Mouse (Mus musculus) liver, embryonic 14.5 days (tissue): ENCODE measurements around the gene Ift52. TPM values are rescaled to one million over a fixed set of nuclear protein-coding genes. Genes with fewer than 3 reads are reported as not detected.
"Not testable (repeated sequence)": the region's sequence is repeated elsewhere in the genome, so short reads cannot be mapped to it uniquely, and the experiment has no call there.

ENCODE experiments used
- ATAC-seq: fragments of 200-750 bp; cut with Nextera tagmentation; 2 replicates; pipeline ENCODE4 v1.8.0; 2017; ENCODE audit warnings: moderate number of reproducible peaks, mild to moderate bottlenecking, moderate library complexity; ENCODE audit not compliant: insufficient read depth
- DNase-seq, 3 experiments: peaks; one replicate each; pipeline ENCODE4 v3.0.0-alpha.2; 2012 to 2013; ENCODE audit warnings: low read depth in 3 of 3, low spot score in 3 of 3
- H3K27ac ChIP-seq: fragments of 300-500 bp; sonication (generic); 2 replicates; pipeline ENCODE4 v1.5.1; 2014; ENCODE audit warnings: moderate library complexity, mild to moderate bottlenecking, control low read depth, inconsistent platforms
- H3K27me3 ChIP-seq: fragments of 300-500 bp; sonication (generic); 2 replicates; pipeline ENCODE4 v1.6.1; 2014; ENCODE audit warnings: mild to moderate bottlenecking, low read length, moderate library complexity; ENCODE audit not compliant: control insufficient read depth, insufficient read depth
- H3K36me3 ChIP-seq: fragments of 300-500 bp; sonication (generic); replicated peaks from 2 replicates; pipeline ENCODE4 v1.6.1; 2014; ENCODE audit warnings: low read depth; ENCODE audit not compliant: control insufficient read depth, insufficient read depth
- H3K4me1 ChIP-seq, 2 experiments: fragments of 200-500 bp in 1 of 2; fragments of 300-500 bp in 1 of 2; sonication (generic) in 1 of 2; replicated peaks; 2 replicates each; pipeline ENCODE4 v1.6.1; 2012 to 2014; ENCODE audit warnings: antibody characterized with exemption in 1 of 2, inconsistent platforms in 1 of 2, low read length in 1 of 2; ENCODE audit not compliant: control insufficient read depth in 2 of 2, insufficient read depth in 2 of 2
- H3K4me2 ChIP-seq: fragments of 300-500 bp; sonication (generic); 2 replicates; pipeline ENCODE4 v1.6.1; 2014; ENCODE audit warnings: low read depth, mild to moderate bottlenecking, control low read depth, moderate library complexity
- H3K4me3 ChIP-seq, 2 experiments: fragments of 200-500 bp in 1 of 2; fragments of 300-500 bp in 1 of 2; sonication (generic) in 1 of 2; 2 replicates each; pipeline ENCODE4 v1.5.1; 2012 to 2014; ENCODE audit warnings: low read depth in 2 of 2, low read length in 2 of 2, mild to moderate bottlenecking in 2 of 2, control low read depth in 1 of 2, inconsistent platforms in 1 of 2, moderate library complexity in 1 of 2; ENCODE audit not compliant: insufficient read depth in 1 of 2
- H3K9ac ChIP-seq: fragments of 300-500 bp; sonication (generic); replicated peaks from 2 replicates; pipeline ENCODE4 v1.6.1; 2014; ENCODE audit warnings: mild to moderate bottlenecking, control low read depth, moderate library complexity
- H3K9me3 ChIP-seq: fragments of 300-500 bp; sonication (generic); 2 replicates; pipeline ENCODE4 v1.6.1; 2016; ENCODE audit warnings: low read length, mixed read lengths; ENCODE audit not compliant: control insufficient read depth
- CTCF ChIP-seq: IDR thresholded peaks from 2 replicates; pipeline ENCODE4 v1.5.1; 2016; ENCODE audit warnings: antibody characterized with exemption, low read depth, control low read depth
- EP300 ChIP-seq: IDR thresholded peaks from 2 replicates; pipeline ENCODE4 v1.6.1; 2016; ENCODE audit warnings: antibody characterized with exemption, low read depth
- WGBS: fragments of 180-500 bp; shearing (Covaris S2); extraction: QIAGEN DNeasy Blood & Tissue Kit; methylation state at CpG from one replicate; pipeline ENCODE4 v1.1.7; 2014; ENCODE audit not compliant: insufficient replicate concordance; 5-methylcytosine and 5-hydroxymethylcytosine counted together
- polyA plus RNA-seq, 2 experiments: library from polyadenylated mRNA; depleted of rRNA in 1 of 2; stranded (reverse) in 1 of 2; unstranded in 1 of 2; fragments of >200 nt; fragmentation: Nextera tagmentation in 1 of 2; extraction: Ambion mirVana in 1 of 2; gene quantifications; 2 replicates each; pipeline versions ENCODE4 v1.2.1 to v1.2.3; 2012 to 2014

The Ift52 gene
- polyA plus RNA-seq, 2 experiments = 10.9 to 15.6 TPM

- Histone ChIP-seq H3K9me3 (no peaks in the 10 kb centered on the region), H3K27ac (peak overlapping the region; percentile 53), H3K4me3 (peak overlapping the region; percentile 84 to 90), H3K36me3 (peaks cover 10% of the 10 kb centered on the region), H3K4me1 (peaks cover 14 to 33% of the 10 kb centered on the region in 2 experiments), H3K27me3 (no peaks in the 10 kb centered on the region), H3K4me2 (peak overlapping the region; percentile 70), H3K9ac (peak overlapping the region; percentile 87)
- DNase-seq (peak in 1 of 3 experiments; percentile 31), ATAC-seq (peak; percentile 67)
- TF ChIP-seq CTCF (no peak), EP300 (no peak)
- WGBS = under 1% methylated on average over 38 of the region's 38 CpGs
These were observed 37.8 kb downstream of the Ift52 start for GRCm38 (mm10) chr2:163054891-163055494.

GRCm38 (mm10) chr2:163055715-163056114 lies 38.6 kb downstream of the Ift52 start:
- peak overlapping the region; percentile 53 for H3K27ac ChIP-seq
- 27% methylated on average over 5 of the region's 5 CpGs for WGBS
- H3K36me3 ChIP-seq = peaks cover 10% of the 10 kb centered on the region
- ATAC-seq (no peak), DNase-seq (no peak)
- TF ChIP-seq CTCF (no peak), EP300 (no peak)
- H3K4me3 ChIP-seq = peak overlapping the region; percentile 84 to 90
- peaks cover 14 to 33% of the 10 kb centered on the region in 2 experiments for H3K4me1 ChIP-seq
- H3K27me3 ChIP-seq = no peaks in the 10 kb centered on the region
- no peaks in the 10 kb centered on the region for H3K9me3 ChIP-seq
- peak overlapping the region; percentile 70 for H3K4me2 ChIP-seq
- H3K9ac ChIP-seq = peak overlapping the region; percentile 87

DNA sequence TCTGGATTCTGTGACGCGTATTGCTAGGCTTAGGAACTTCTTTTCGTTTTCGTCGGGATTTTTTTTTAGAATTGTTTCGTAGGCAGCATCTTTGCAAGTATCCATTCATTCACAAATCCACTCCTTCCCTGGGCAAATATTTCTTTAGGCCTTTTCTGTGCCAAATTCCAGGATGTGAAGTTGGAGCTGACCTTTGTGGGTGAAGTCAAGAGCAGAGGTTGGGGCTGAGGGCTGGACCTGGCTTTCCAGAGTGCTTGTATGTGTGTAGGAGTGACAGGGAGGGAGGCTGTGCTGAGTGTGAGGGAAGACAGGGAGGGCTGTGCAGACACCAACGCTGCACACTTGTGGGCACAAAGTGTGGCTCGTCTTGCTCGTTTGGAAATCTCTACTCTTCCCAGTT lies 39.4 kb downstream of the Ift52 start:
- Histone ChIP-seq H3K27ac (no peak overlapping the region), H3K4me1 (peaks cover 14 to 39% of the 10 kb centered on the region in 2 experiments), H3K9me3 (no peaks in the 10 kb centered on the region), H3K4me3 (peak overlapping the region; percentile 84 to 90; a peak in 3 of 4 replicates), H3K4me2 (peak overlapping the region; percentile 70), H3K36me3 (peaks cover 16% of the 10 kb centered on the region), H3K9ac (no peak overlapping the region), H3K27me3 (no peaks in the 10 kb centered on the region)
- ATAC-seq (no peak), DNase-seq (no peak)
- TF ChIP-seq CTCF = 0 out of 2 replicates have a peak, but pooled peaks have one; percentile 1
- no peak for TF ChIP-seq EP300
- WGBS = 81% methylated on average over 9 of the region's 9 CpGs

GRCm38 (mm10) chr2:163058981-163059380 lies 41.8 kb downstream of the Ift52 start:
- H3K9ac ChIP-seq, DNase-seq, H3K9me3 ChIP-seq, H3K4me2 ChIP-seq, ATAC-seq, H3K4me3 ChIP-seq, H3K27me3 ChIP-seq, H3K27ac ChIP-seq: not testable (repeated sequence)
- H3K36me3 ChIP-seq = peaks cover 36% of the 10 kb centered on the region
- peaks cover 11 to 34% of the 10 kb centered on the region in 2 experiments for H3K4me1 ChIP-seq
- 71% methylated on average over 7 of the region's 7 CpGs for WGBS

DNA sequence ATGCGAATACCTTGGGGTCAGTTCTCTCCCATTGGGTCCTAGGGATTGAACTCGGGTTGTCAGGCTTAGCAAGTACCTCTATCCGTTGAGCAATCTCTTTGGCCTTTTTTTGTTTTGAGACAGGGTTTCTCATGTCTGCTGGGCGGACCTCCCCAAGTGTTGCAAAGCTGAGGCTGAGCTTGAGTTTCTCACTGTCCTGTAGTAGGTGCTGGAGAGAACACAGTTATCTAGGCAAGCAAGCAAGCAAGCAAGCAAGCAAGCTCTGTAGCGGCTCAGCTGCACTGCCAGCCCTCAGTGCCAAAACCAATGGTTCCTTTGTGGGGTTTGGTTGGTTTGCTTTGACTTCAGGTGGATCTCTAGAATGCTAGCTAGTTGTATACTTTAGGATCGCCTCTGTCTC lies 43.5 kb downstream of the Ift52 start:
- DNase-seq (no peak), ATAC-seq (no peak)
- 57% methylated on average over 6 of the region's 6 CpGs for WGBS
- Histone ChIP-seq H3K4me1 (peaks cover 9 to 29% of the 10 kb centered on the region in 2 experiments), H3K27me3 (no peaks in the 10 kb centered on the region), H3K4me3 (no peak overlapping the region), H3K4me2 (no peak overlapping the region), H3K9ac (no peak overlapping the region), H3K36me3 (peaks cover 53% of the 10 kb centered on the region), H3K9me3 (no peaks in the 10 kb centered on the region), H3K27ac (no peak overlapping the region)
- TF ChIP-seq EP300 (no peak), CTCF (no peak)
